Mouse (Mus musculus): Measurements from ENCODE around the gene Gins2. TPM values are rescaled to one million over a fixed set of nuclear protein-coding genes. Genes with fewer than 3 reads are reported as not detected.

Gins2 gene
- total RNA-seq, 1 experiment = 56.2 TPM

- peaks cover 0 to 3% of the 10 kb centered on the region in 2 experiments; a peak in 1 of 4 replicates for H3K4me1 ChIP-seq (ENCODE audit: control insufficient read depth in 2 of 2, insufficient read depth in 2 of 2, low read length in 2 of 2, poor library complexity in 1 of 2)
- H3K36me3 ChIP-seq (ENCODE audit: control insufficient read depth, insufficient read depth, low read length, poor library complexity, severe bottlenecking) = peaks cover 77% of the 10 kb centered on the region
- DNase-seq (ENCODE audit: low read depth, low spot score) = no peak
- H3K27ac ChIP-seq (ENCODE audit: insufficient read depth, low read depth, low read length, poor library complexity, severe bottlenecking) = no peak overlapping the region
- H3K9me3 ChIP-seq (ENCODE audit: control insufficient read depth, insufficient read depth, low read depth, low read length) = no peaks in the 10 kb centered on the region
- no peak for TF ChIP-seq ZNF384 (IDR thresholded peaks at IDR 0.05; ENCODE audit: low read depth, low read length)
- TF ChIP-seq CHD2 (IDR thresholded peaks at IDR 0.05; ENCODE audit: low read depth, low read length) = no peak
- no peak for TF ChIP-seq ZC3H11A (IDR thresholded peaks at IDR 0.05; ENCODE audit: borderline replicate concordance, low read depth, low read length)
- TF ChIP-seq MAFK (IDR thresholded peaks at IDR 0.05; ENCODE audit: insufficient read depth, low read depth, low read length) = no peak
- in situ Hi-C loops (cut with MboI; ENCODE audit: low sequenced_read_pairs in 2 of 2, unreplicated experiment in 2 of 2) = no loop called here
- H3K4me3 ChIP-seq (ENCODE audit: insufficient read depth in 1 of 2, low read depth in 1 of 2, low read length in 2 of 2, poor library complexity in 1 of 2, severe bottlenecking in 1 of 2) = no peak overlapping the region
- no peak overlapping the region for H3K9ac ChIP-seq (ENCODE audit: insufficient read depth, low read depth, low read length, poor library complexity, severe bottlenecking)
These were observed 8.6 kb downstream of the Gins2 start for GRCm38 (mm10) chr8:120580336-120581000.

GRCm38 (mm10) chr8:120577821-120578220 is 11.3 kb downstream of the Gins2 start:
- peaks cover 0 to 7% of the 10 kb centered on the region in 2 experiments; a peak in 1 of 4 replicates for H3K4me1 ChIP-seq (ENCODE audit: control insufficient read depth in 2 of 2, insufficient read depth in 2 of 2, low read length in 2 of 2, poor library complexity in 1 of 2)
- in situ Hi-C loops (cut with MboI; ENCODE audit: low sequenced_read_pairs in 2 of 2, unreplicated experiment in 2 of 2) = no loop called here
- no peak overlapping the region for H3K4me3 ChIP-seq (ENCODE audit: insufficient read depth in 1 of 2, low read depth in 1 of 2, low read length in 2 of 2, poor library complexity in 1 of 2, severe bottlenecking in 1 of 2)
- H3K9me3 ChIP-seq (ENCODE audit: control insufficient read depth, insufficient read depth, low read depth, low read length) = no peaks in the 10 kb centered on the region
- TF ChIP-seq HCFC1 (IDR thresholded peaks at IDR 0.05; ENCODE audit: borderline replicate concordance, insufficient read depth, low read length) = no peak
- no peak for TF ChIP-seq MAFK (IDR thresholded peaks at IDR 0.05; ENCODE audit: insufficient read depth, low read depth, low read length)
- TF ChIP-seq ZNF384 (IDR thresholded peaks at IDR 0.05; ENCODE audit: low read depth, low read length) = no peak
- TF ChIP-seq CHD2 (IDR thresholded peaks at IDR 0.05; ENCODE audit: low read depth, low read length) = no peak
- no peak for TF ChIP-seq ZC3H11A (IDR thresholded peaks at IDR 0.05; ENCODE audit: borderline replicate concordance, low read depth, low read length)
- H3K9ac ChIP-seq (ENCODE audit: insufficient read depth, low read depth, low read length, poor library complexity, severe bottlenecking) = no peak overlapping the region
- peaks cover 92% of the 10 kb centered on the region for H3K36me3 ChIP-seq (ENCODE audit: control insufficient read depth, insufficient read depth, low read length, poor library complexity, severe bottlenecking)
- no peak overlapping the region for H3K27ac ChIP-seq (ENCODE audit: insufficient read depth, low read depth, low read length, poor library complexity, severe bottlenecking)
- DNase-seq (ENCODE audit: low read depth, low spot score) = no peak

- peaks cover 0 to 9% of the 10 kb centered on the region in 2 experiments; a peak in 1 of 4 replicates for H3K4me1 ChIP-seq (ENCODE audit: control insufficient read depth in 2 of 2, insufficient read depth in 2 of 2, low read length in 2 of 2, poor library complexity in 1 of 2)
- TF ChIP-seq MAFK (IDR thresholded peaks at IDR 0.05; ENCODE audit: insufficient read depth, low read depth, low read length) (no peak), ZC3H11A (IDR thresholded peaks at IDR 0.05; ENCODE audit: borderline replicate concordance, low read depth, low read length) (no peak), HCFC1 (IDR thresholded peaks at IDR 0.05; ENCODE audit: borderline replicate concordance, insufficient read depth, low read length) (no peak), CHD2 (IDR thresholded peaks at IDR 0.05; ENCODE audit: low read depth, low read length) (no peak), ZNF384 (IDR thresholded peaks at IDR 0.05; ENCODE audit: low read depth, low read length) (no peak)
- in situ Hi-C loops (cut with MboI; ENCODE audit: low sequenced_read_pairs in 2 of 2, unreplicated experiment in 2 of 2) = no loop called here
- no peak overlapping the region for H3K4me3 ChIP-seq (ENCODE audit: insufficient read depth in 1 of 2, low read depth in 1 of 2, low read length in 2 of 2, poor library complexity in 1 of 2, severe bottlenecking in 1 of 2)
- H3K9me3 ChIP-seq (ENCODE audit: control insufficient read depth, insufficient read depth, low read depth, low read length) = no peaks in the 10 kb centered on the region
- H3K36me3 ChIP-seq (ENCODE audit: control insufficient read depth, insufficient read depth, low read length, poor library complexity, severe bottlenecking) = peaks cover 96% of the 10 kb centered on the region
- no peak overlapping the region for H3K9ac ChIP-seq (ENCODE audit: insufficient read depth, low read depth, low read length, poor library complexity, severe bottlenecking)
- H3K27ac ChIP-seq (ENCODE audit: insufficient read depth, low read depth, low read length, poor library complexity, severe bottlenecking) = no peak overlapping the region
- no peak for DNase-seq (ENCODE audit: low read depth, low spot score)
These were observed 13.3 kb downstream of the Gins2 start for GRCm38 (mm10) chr8:120575801-120576200.

- H3K4me1 ChIP-seq (ENCODE audit: control insufficient read depth in 2 of 2, insufficient read depth in 2 of 2, low read length in 2 of 2, poor library complexity in 1 of 2) = peaks cover 0 to 15% of the 10 kb centered on the region in 2 experiments; a peak in 2 of 4 replicates
- in situ Hi-C loops (cut with MboI; ENCODE audit: low sequenced_read_pairs in 2 of 2, unreplicated experiment in 2 of 2) = no loop called here
- TF ChIP-seq ZNF384 (IDR thresholded peaks at IDR 0.05; ENCODE audit: low read depth, low read length) = no peak
- TF ChIP-seq HCFC1 (IDR thresholded peaks at IDR 0.05; ENCODE audit: borderline replicate concordance, insufficient read depth, low read length) = no peak
- no peak for TF ChIP-seq MAFK (IDR thresholded peaks at IDR 0.05; ENCODE audit: insufficient read depth, low read depth, low read length)
- TF ChIP-seq CHD2 (IDR thresholded peaks at IDR 0.05; ENCODE audit: low read depth, low read length) = no peak
- no peak for TF ChIP-seq ZC3H11A (IDR thresholded peaks at IDR 0.05; ENCODE audit: borderline replicate concordance, low read depth, low read length)
These were observed 14.2 kb downstream of the Gins2 start for GRCm38 (mm10) chr8:120574941-120575340.

More at GRCm38 (mm10) chr8:120574941-120575340, 14.2 kb downstream of the Gins2 start:
- H3K27ac ChIP-seq (ENCODE audit: insufficient read depth, low read depth, low read length, poor library complexity, severe bottlenecking) = no peak overlapping the region
- no peaks in the 10 kb centered on the region for H3K9me3 ChIP-seq (ENCODE audit: control insufficient read depth, insufficient read depth, low read depth, low read length)
- peak; percentile 41 for DNase-seq (ENCODE audit: low read depth, low spot score)
- peaks cover 95% of the 10 kb centered on the region for H3K36me3 ChIP-seq (ENCODE audit: control insufficient read depth, insufficient read depth, low read length, poor library complexity, severe bottlenecking)
- no peak overlapping the region for H3K9ac ChIP-seq (ENCODE audit: insufficient read depth, low read depth, low read length, poor library complexity, severe bottlenecking)
- no peak overlapping the region for H3K4me3 ChIP-seq (ENCODE audit: insufficient read depth in 1 of 2, low read depth in 1 of 2, low read length in 2 of 2, poor library complexity in 1 of 2, severe bottlenecking in 1 of 2)

Data from ES-E14 (cell line).